ENCODE assay signal across 10 mouse cellular contexts in genomic region chr19:56069266-56069665, GRCm38 (mm10).
DNase-seq lines count a peak whose midpoint lies in the region; ATAC-seq and TF ChIP-seq lines count a peak whose summit lies in the region.
"Had no signal": no experiment of that assay in that cellular context is flagged by ENCODE, and none has a peak within 500 bp of the region (broad histone marks: within the 10 kb centered on the region; RNA-seq: fewer than 3 reads in every experiment).

No protein-coding gene starts in this region.

- no peak overlapping the region for H3K4me2 ChIP-seq in kidney, embryonic 16.5 days (replicated peaks; ENCODE audit: low read depth, low read length)

- no peak for TF ChIP-seq CTCF in heart, adult 2 months (IDR thresholded peaks at IDR 0.05)

- peak overlapping the region; percentile 35; the same call in 1 of the 2 replicates for H3K27ac ChIP-seq in kidney, embryonic 16.5 days (ENCODE audit: low read length)
- H3K27ac ChIP-seq in heart, adult 2 months = no peak overlapping the region

- peaks cover 22% of the 10 kb centered on the region for H3K4me1 ChIP-seq in kidney, embryonic 16.5 days (ENCODE audit: insufficient read depth, low read length)
- no peaks in the 10 kb centered on the region for H3K4me1 ChIP-seq in heart, adult 2 months (ENCODE audit: control insufficient read depth, insufficient read depth, low read length)

- no peak overlapping the region for H3K4me3 ChIP-seq in kidney, embryonic 16.5 days (ENCODE audit: low read length)
- no peak overlapping the region for H3K4me3 ChIP-seq in heart, adult 2 months

- peak; percentile 3 for DNase-seq in cerebellum, adult 9-11 months
- no peak for DNase-seq in kidney, adult 8-10 months
- DNase-seq in embryo, embryonic 10.5 days (ENCODE audit: low spot score) = peak; percentile 66
- DNase-seq in frontal cortex, adult 2 months (ENCODE audit: extremely low spot score in 1 of 2, low spot score in 1 of 2) = no peak
- DNase-seq in heart, adult 2 months = no peak
- DNase-seq: right cerebral cortex, postnatal 25 days had no signal

- no peak for TF ChIP-seq EP300 in heart, adult 2 months (IDR thresholded peaks at IDR 0.05; ENCODE audit: insufficient read depth, low read depth, low read length)

- no peak for ATAC-seq in cerebellum, adult (ENCODE audit: insufficient number of reproducible peaks, low FRiP score, low TSS enrichment)
- ATAC-seq in kidney, embryonic 16.5 days (ENCODE audit: low FRiP score, low TSS enrichment) = no peak
- ATAC-seq in megakaryocyte, adult 5-6 weeks (ENCODE audit: poor library complexity, severe bottlenecking) = 0 out of 2 replicates have a peak, but pooled peaks have one; percentile 6
- ATAC-seq: activated CD4-positive, CD25-positive, alpha-beta regulatory T cell, adult 4 months had no signal

- no peaks in the 10 kb centered on the region for H3K36me3 ChIP-seq in kidney, embryonic 16.5 days (ENCODE audit: insufficient read depth, low read length)
- no peaks in the 10 kb centered on the region for H3K36me3 ChIP-seq in heart, adult 2 months (ENCODE audit: control insufficient read depth, insufficient read depth, low read length)

- WGBS in kidney, embryonic 16.5 days = 72% methylated on average over 10 of the region's 10 CpGs
- WGBS in heart, adult 2 months = 37% methylated on average over 10 of the region's 10 CpGs

- intact Hi-C loops in heart, adult 2 months (cut with DNase I) = no loop called here

- no peak overlapping the region for H3K9ac ChIP-seq in kidney, embryonic 16.5 days (replicated peaks; ENCODE audit: low read length)
- no peak overlapping the region for H3K9ac ChIP-seq in heart, adult 2 months (ENCODE audit: low read depth, low read length)

- no peak for TF ChIP-seq POLR2A in heart, adult 2 months (IDR thresholded peaks at IDR 0.05; ENCODE audit: insufficient read depth, low read depth, low read length)

- H3K79me2 ChIP-seq in heart, adult 2 months (replicated peaks; ENCODE audit: control insufficient read depth, insufficient read depth, low read length) = no peaks in the 10 kb centered on the region

- no peaks in the 10 kb centered on the region for H3K27me3 ChIP-seq in kidney, embryonic 16.5 days (ENCODE audit: insufficient read depth, low read length)
- no peaks in the 10 kb centered on the region for H3K27me3 ChIP-seq in heart, adult 2 months (ENCODE audit: control insufficient read depth, insufficient read depth, low read length)

- no peaks in the 10 kb centered on the region for H3K9me3 ChIP-seq in kidney, embryonic 16.5 days (ENCODE audit: low read length)

Comparison
In these comparisons a context has a peak if more than half of its experiments do, and no peak if none do; other contexts are left out.
1. DNase-seq: peak in cerebellum, adult 9-11 months (single experiment) and embryo, embryonic 10.5 days (single experiment); none in kidney, adult 8-10 months (0 of 2), frontal cortex, adult 2 months (0 of 2) and heart, adult 2 months (0 of 2).